Mouse (Mus musculus): ENCODE measurements at regions not wholly inside any gene's neighbourhood (a gene's known extent, or its start where the extent isn't known, plus 50 kb on each side); places are given as distances from the start of the nearest gene placed in this dataset.
A peak's percentile ranks its signal among the peaks of the same experiment; 100 is the strongest.
"Not testable (repeated sequence)": the region's sequence is repeated elsewhere in the genome, so short reads cannot be mapped to it uniquely, and the experiment has no call there.

DNA sequence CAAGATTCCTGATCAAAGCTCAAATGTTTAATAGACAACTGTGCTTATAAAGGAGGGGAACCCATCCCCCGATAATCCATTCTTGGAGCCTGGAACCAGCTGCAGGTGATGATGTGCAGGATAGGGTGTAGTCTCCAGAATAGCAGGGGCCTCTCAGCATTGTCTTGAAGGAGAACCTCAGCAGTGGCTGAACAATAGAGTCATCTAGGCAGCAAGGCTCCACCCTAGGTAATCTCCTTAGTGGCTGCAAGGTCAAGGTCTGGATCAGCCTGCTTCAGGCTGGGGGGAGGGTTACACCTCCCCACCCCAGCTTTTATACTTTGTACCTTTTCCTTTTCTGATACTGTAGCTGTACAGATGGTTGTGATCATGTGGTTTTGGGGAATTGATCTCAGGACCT lies 116.8 kb upstream of the Mettl4 start:
- DNase-seq (ENCODE audit: low spot score in 2 of 2), result no peak

DNA sequence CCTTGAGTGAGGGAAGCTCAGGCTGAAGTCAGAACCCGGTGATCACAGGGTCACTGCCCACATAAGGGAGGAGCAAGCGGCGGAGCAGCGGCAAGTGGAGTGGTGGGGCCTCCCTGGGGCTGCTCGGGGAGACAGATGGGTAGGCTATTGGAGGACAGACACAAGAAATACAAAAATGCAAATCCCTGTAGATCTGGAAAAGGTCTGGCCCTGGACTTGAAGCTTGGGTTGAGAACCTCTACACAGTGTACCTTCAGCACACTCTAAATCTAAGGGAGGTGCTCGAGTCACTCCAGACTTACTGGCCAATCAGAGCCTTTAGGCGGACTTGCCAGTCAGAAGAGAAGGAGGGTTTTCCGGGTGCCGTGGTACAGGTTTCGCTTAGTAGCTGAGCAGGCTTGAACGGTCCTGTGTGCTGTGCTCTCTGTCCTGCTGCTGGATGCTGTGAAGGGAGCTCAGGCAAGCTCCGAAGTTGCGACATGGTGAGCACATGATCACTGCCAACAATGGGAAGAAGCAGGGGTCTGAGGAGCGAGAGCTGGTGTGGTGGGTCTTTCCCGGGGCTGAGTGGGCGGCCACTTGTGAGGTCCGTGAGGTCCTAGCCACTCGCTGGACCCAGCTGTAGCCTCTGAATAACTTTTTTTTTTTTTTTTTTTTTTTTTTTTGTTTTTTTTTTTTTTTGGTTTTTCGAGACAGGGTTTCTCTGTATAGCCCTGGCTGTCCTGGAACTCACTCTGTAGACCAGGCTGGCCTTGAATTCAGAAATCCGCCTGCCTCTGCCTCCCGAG lies 114.9 kb upstream of the Mettl4 start:
- peak; percentile 45 to 57 for DNase-seq (ENCODE audit: low spot score in 2 of 2)

GRCm38 (mm10) chr17:94854698-94855097 lies 104.9 kb upstream of the Mettl4 start:
- not testable (repeated sequence) for DNase-seq (ENCODE audit: low spot score in 2 of 2)

GRCm38 (mm10) chr17:94834446-94835117 lies 84.8 kb upstream of the Mettl4 start:
- DNase-seq (ENCODE audit: low spot score in 2 of 2), result peak; percentile 66 to 74

DNA sequence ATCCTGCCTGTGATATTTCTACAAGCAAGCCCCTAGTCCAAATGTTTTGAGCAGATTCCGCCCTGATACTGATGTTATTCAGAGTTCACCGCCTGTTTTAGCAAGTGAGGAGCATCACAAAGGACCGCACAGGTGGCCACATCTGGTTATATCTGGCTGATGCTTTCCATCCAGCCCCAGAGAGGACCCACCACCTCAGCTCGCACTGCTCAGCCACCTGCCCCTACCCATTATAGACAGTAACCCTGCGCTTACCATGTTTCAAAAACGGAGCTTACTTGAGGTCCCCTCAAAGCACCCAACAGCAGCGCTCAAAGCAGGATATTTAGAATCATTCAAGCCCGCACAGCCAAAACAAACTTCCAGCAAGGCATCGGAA lies 84.2 kb upstream of the Mettl4 start:
- not testable (repeated sequence) for DNase-seq (ENCODE audit: low spot score in 2 of 2)

GRCm38 (mm10) chr17:94826415-94826814 lies 76.6 kb upstream of the Mettl4 start:
- DNase-seq (ENCODE audit: low spot score in 2 of 2), result not testable (repeated sequence)

- DNase-seq (ENCODE audit: low spot score in 2 of 2), result no peak
Observed at GRCm38 (mm10) chr17:94808758-94809157, 58.9 kb upstream of the Mettl4 start.
